Mouse (Mus musculus): ENCODE measurements around the gene Zkscan17.
"Not testable (repeated sequence)": the region's sequence is repeated elsewhere in the genome, so short reads cannot be mapped to it uniquely, and the experiment has no call there.

The Zkscan17 gene
- long read RNA-seq, experiment 1, full-length matches to known transcripts, result 2 of 11 reads
- long read RNA-seq, experiment 1, partial matches to known transcripts, result 1 of 11 reads
- long read RNA-seq, experiment 1, other reads (novel, unspliced or antisense), result 8 of 11 reads
- long read RNA-seq, experiment 2, partial matches to known transcripts, result 1 of 4 reads
- long read RNA-seq, experiment 2, other reads (novel, unspliced or antisense), result 3 of 4 reads

- intact Hi-C loops (cut with DNase I), result loop anchor here (10.0 kb wide), 2 partner anchors 88 to 218 kb away; no protein-coding TSS in a partner anchor
These were observed at the start of gene Zkscan17 for GRCm38 (mm10) chr11:59526472-59527080. Zkscan17 (minus strand) TSS chr11:59526751.

GRCm38 (mm10) chr11:59576135-59576534 is 49.6 kb upstream of the Zkscan17 start, which contains the start of gene Olfr222:
Olfr222 (minus strand) TSS chr11:59576235.
- intact Hi-C loops (cut with DNase I), result not testable (repeated sequence)

GRCm38 (mm10) chr11:59575726-59576125 is 49.2 kb upstream of the Zkscan17 start:
- intact Hi-C loops (cut with DNase I), result no loop called here

GRCm38 (mm10) chr11:59569306-59569705 is 42.8 kb upstream of the Zkscan17 start:
- intact Hi-C loops (cut with DNase I), result loop anchor here (1.0 kb wide), 1 partner anchor 44 kb away; no protein-coding TSS in a partner anchor

- intact Hi-C loops (cut with DNase I), result no loop called here
These were observed 36.3 kb upstream of the Zkscan17 start for GRCm38 (mm10) chr11:59562837-59563236.

GRCm38 (mm10) chr11:59562336-59562735 is 35.8 kb upstream of the Zkscan17 start:
- intact Hi-C loops (cut with DNase I), result no loop called here

GRCm38 (mm10) chr11:59560906-59561305 is 34.4 kb upstream of the Zkscan17 start:
- intact Hi-C loops (cut with DNase I), result no loop called here

GRCm38 (mm10) chr11:59554535-59554934 is 28.0 kb upstream of the Zkscan17 start:
- intact Hi-C loops (cut with DNase I), result no loop called here

- intact Hi-C loops (cut with DNase I), result no loop called here
These were observed 27.6 kb upstream of the Zkscan17 start for GRCm38 (mm10) chr11:59554127-59554526.

- intact Hi-C loops (cut with DNase I), result no loop called here
These were observed 17.5 kb upstream of the Zkscan17 start for GRCm38 (mm10) chr11:59544005-59544404.

GRCm38 (mm10) chr11:59543376-59543775 is 16.8 kb upstream of the Zkscan17 start:
- intact Hi-C loops (cut with DNase I), result no loop called here

GRCm38 (mm10) chr11:59542442-59542841 is 15.9 kb upstream of the Zkscan17 start:
- intact Hi-C loops (cut with DNase I), result no loop called here

GRCm38 (mm10) chr11:59541324-59541723 is 14.8 kb upstream of the Zkscan17 start, which contains the start of gene Nlrp3:
Nlrp3 (plus strand) TSS chr11:59541568.
- intact Hi-C loops (cut with DNase I), result no loop called here

- intact Hi-C loops (cut with DNase I), result no loop called here
These were observed 13.6 kb upstream of the Zkscan17 start for GRCm38 (mm10) chr11:59540123-59540522.

GRCm38 (mm10) chr11:59538387-59538786 is 11.8 kb upstream of the Zkscan17 start:
- intact Hi-C loops (cut with DNase I), result no loop called here

- intact Hi-C loops (cut with DNase I), result no loop called here
These were observed 10.9 kb upstream of the Zkscan17 start for GRCm38 (mm10) chr11:59537218-59538130.

GRCm38 (mm10) chr11:59531562-59531961 is 5.0 kb upstream of the Zkscan17 start:
- intact Hi-C loops (cut with DNase I), result no loop called here

GRCm38 (mm10) chr11:59530870-59531535 is 4.5 kb upstream of the Zkscan17 start:
- intact Hi-C loops (cut with DNase I), result no loop called here

GRCm38 (mm10) chr11:59530221-59530620 is 3.7 kb upstream of the Zkscan17 start:
- intact Hi-C loops (cut with DNase I), result no loop called here

GRCm38 (mm10) chr11:59525237-59525636 is 1.3 kb downstream of the Zkscan17 start:
- intact Hi-C loops (cut with DNase I), result loop anchor here (1.0 to 10.0 kb wide), 3 partner anchors 44 to 220 kb away; no protein-coding TSS in a partner anchor

GRCm38 (mm10) chr11:59524150-59524549 is 2.4 kb downstream of the Zkscan17 start:
- intact Hi-C loops (cut with DNase I), result loop anchor here (10.0 kb wide), 2 partner anchors 91 to 221 kb away; no protein-coding TSS in a partner anchor

All from adrenal gland (tissue).